Mouse (Mus musculus) hindbrain, embryonic 14.5 days (tissue): ENCODE results near the gene Trpm5. TPM values are rescaled to one million over a fixed set of nuclear protein-coding genes. Genes with fewer than 3 reads are reported as not detected.
A peak's percentile ranks its signal among the peaks of the same experiment; 100 is the strongest.

ENCODE experiments used
- ATAC-seq: fragments of 200-750 bp; cut with Nextera tagmentation; 2 replicates; pipeline ENCODE4 v1.8.0; 2017; ENCODE audit warnings: moderate number of reproducible peaks, mild to moderate bottlenecking, moderate TSS enrichment, moderate library complexity; ENCODE audit not compliant: low FRiP score
- DNase-seq: peaks from one replicate; pipeline ENCODE4 v3.0.0-alpha.2; 2015; ENCODE audit warnings: low spot score
- H3K27ac ChIP-seq: fragments of 300-500 bp; sonication (generic); 2 replicates; pipeline ENCODE4 v1.5.1; 2014; ENCODE audit warnings: mild to moderate bottlenecking, moderate library complexity
- H3K27me3 ChIP-seq: fragments of 300-500 bp; sonication (generic); 2 replicates; pipeline ENCODE4 v1.6.1; 2014; ENCODE audit warnings: mild to moderate bottlenecking, low read length, mixed read lengths; ENCODE audit not compliant: control insufficient read depth, insufficient read depth
- H3K36me3 ChIP-seq: fragments of 300-500 bp; sonication (generic); replicated peaks from 2 replicates; pipeline ENCODE4 v1.6.1; 2014; ENCODE audit not compliant: control insufficient read depth, insufficient read depth
- H3K4me1 ChIP-seq: fragments of 300-500 bp; sonication (generic); replicated peaks from 2 replicates; pipeline ENCODE4 v1.6.1; 2014; ENCODE audit warnings: antibody characterized with exemption, low read length, mixed read lengths; ENCODE audit not compliant: control insufficient read depth, insufficient read depth
- H3K4me2 ChIP-seq: fragments of 300-500 bp; sonication (generic); replicated peaks from 2 replicates; pipeline ENCODE4 v1.6.1; 2014; ENCODE audit warnings: mild to moderate bottlenecking, moderate library complexity
- H3K4me3 ChIP-seq: fragments of 300-500 bp; sonication (generic); replicated peaks from 2 replicates; pipeline ENCODE4 v1.5.1; 2014; ENCODE audit warnings: mild to moderate bottlenecking, low read length
- H3K9ac ChIP-seq: fragments of 300-500 bp; sonication (generic); 2 replicates; pipeline ENCODE4 v1.6.1; 2014
- H3K9me3 ChIP-seq: fragments of 300-500 bp; sonication (generic); 2 replicates; pipeline ENCODE4 v1.6.1; 2016; ENCODE audit warnings: low read length; ENCODE audit not compliant: control insufficient read depth
- WGBS: fragments of 180-500 bp; shearing (Covaris S2); extraction: QIAGEN DNeasy Blood & Tissue Kit; methylation state at CpG from one replicate; pipeline ENCODE4 v1.1.7; 2014; 5-methylcytosine and 5-hydroxymethylcytosine counted together
- polyA plus RNA-seq: library from polyadenylated mRNA; unstranded; fragments of >200 nt; fragmentation: Nextera tagmentation; extraction: Ambion mirVana; gene quantifications from 2 replicates; pipeline ENCODE4 v1.2.1, GENCODE M21; 2014

The Trpm5 gene
- polyA plus RNA-seq, 1 experiment from 2014 or later: 2.3 TPM

DNA sequence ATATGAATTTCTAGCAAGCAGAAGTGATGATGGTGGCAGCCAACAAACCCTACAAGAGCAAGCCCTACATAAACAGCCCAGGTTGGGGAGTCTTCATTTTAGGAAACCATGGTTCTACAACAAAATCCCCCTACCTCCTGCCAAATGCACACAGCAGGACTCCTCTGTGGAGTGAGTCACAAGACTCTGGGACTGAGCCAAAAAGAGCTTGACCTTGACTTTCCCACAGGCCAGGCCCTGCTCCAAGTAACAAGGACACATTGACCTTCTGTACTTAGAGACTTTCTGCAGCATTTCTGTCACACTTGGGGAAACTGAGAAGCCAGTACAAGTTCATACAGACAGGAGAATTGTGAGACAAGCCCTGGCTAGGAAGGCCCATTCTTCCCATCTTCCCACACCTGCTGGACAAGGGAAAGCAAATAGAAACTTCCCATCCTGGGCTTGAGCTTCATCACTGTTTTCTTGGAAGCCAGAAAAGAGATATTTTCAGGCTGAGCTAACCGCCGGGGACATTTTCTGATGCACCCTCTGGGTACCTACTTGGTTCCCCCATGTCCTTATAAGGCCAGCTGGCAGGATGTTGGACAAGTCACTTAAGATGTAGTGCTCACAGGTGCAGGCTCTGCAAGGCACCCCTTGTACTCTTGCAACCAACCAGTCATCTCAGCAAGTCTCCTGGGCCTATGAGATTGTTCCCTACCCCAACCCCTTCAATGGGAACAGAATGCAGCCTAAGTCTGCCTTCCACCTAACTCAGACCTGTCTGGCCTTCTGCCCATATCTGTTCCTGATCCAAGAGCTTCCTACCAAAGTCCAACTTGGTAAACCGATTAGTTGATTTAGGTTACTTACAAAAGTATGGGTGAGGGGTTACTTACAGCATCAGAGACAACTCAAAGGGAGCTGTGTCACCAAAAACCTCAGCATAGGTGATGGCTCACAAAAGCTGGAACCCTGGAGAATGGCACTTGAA is 44.3 kb downstream of the Trpm5 start:
- no peak overlapping the region for H3K9ac ChIP-seq
- ATAC-seq: no peak
- H3K27ac ChIP-seq: no peak overlapping the region
- H3K4me2 ChIP-seq: no peak overlapping the region
- H3K4me3 ChIP-seq: no peak overlapping the region
- no peaks in the 10 kb centered on the region for H3K9me3 ChIP-seq
- 95% methylated on average over 3 of the region's 3 CpGs for WGBS
- no peak for DNase-seq
- H3K27me3 ChIP-seq: no peaks in the 10 kb centered on the region
- no peaks in the 10 kb centered on the region for H3K36me3 ChIP-seq
- peaks cover 20% of the 10 kb centered on the region for H3K4me1 ChIP-seq

DNA sequence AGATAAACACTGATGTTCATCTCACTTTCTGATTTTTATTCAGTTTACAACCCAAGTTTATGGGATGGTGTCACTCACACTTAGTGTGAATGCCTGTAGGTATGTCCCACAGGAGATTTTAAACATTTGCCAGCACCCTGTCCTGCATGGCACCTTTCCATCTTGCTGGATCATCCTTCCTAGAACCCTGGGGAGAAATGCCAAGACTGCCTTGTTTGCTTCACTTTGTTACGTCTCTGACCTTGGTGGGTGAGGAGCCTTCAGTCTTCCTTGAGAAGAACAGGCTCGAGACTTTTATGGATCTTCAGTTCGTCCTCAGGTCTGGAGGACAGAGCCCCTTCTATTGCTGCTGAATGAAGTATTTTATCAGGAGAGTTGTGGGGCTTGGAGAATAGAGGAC is 45.1 kb downstream of the Trpm5 start:
- Histone ChIP-seq H3K4me2 (no peak overlapping the region), H3K4me3 (no peak overlapping the region), H3K36me3 (no peaks in the 10 kb centered on the region), H3K27ac (no peak overlapping the region), H3K4me1 (peaks cover 12% of the 10 kb centered on the region), H3K9me3 (no peaks in the 10 kb centered on the region), H3K9ac (no peak overlapping the region), H3K27me3 (no peaks in the 10 kb centered on the region)
- no peak for ATAC-seq
- 77% methylated on average over 3 of the region's 3 CpGs for WGBS
- DNase-seq: no peak

DNA sequence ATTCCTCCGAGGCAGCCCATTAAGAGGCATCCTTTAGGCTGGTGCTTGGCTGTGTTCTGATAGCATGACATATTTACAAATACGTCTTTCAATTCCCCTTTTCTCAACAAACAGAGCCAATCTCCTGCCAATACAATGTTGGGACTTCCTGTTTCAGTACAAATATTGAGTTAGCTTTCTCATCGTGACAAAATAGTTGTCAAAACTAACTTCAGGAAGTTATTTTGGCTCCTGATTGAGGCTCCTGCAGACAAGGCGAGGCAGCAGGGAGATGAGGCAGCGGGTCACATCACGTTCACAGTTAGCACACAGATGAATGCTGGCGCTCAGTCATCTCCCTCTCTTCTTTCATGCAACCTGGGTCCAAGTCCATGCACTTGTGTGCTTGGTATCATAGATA is 48.1 kb downstream of the Trpm5 start:
- DNase-seq (no peak), ATAC-seq (no peak)
- no peaks in the 10 kb centered on the region for H3K4me1 ChIP-seq
- H3K4me3 ChIP-seq: no peak overlapping the region
- H3K9ac ChIP-seq: no peak overlapping the region
- no peak overlapping the region for H3K4me2 ChIP-seq
- no peak overlapping the region for H3K27ac ChIP-seq
- no peaks in the 10 kb centered on the region for H3K27me3 ChIP-seq
- H3K9me3 ChIP-seq: no peaks in the 10 kb centered on the region
- 85% methylated on average over 7 of the region's 7 CpGs for WGBS
- no peaks in the 10 kb centered on the region; the same call in 1 of the 2 replicates for H3K36me3 ChIP-seq

DNA sequence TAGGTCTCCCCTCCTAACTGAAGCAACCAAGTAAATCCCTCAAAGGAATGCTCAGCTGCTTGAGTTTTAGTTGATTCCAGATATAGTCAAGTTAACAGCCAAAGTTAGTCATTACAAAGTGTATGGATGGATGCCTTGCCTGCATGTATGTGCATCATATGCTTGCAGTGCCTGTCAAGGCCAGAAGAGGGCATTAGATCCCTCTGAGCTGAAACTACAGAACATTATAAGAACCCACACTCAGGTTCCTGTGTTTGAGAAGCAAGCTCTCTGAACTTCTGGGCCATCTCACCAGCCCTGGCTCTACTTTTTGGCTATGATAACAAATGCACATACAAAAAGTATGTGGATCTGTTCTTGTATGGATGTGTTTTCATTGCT is 49.6 kb downstream of the Trpm5 start:
- Histone ChIP-seq H3K4me1 (no peaks in the 10 kb centered on the region), H3K4me3 (no peak overlapping the region), H3K9me3 (no peaks in the 10 kb centered on the region), H3K27ac (no peak overlapping the region), H3K4me2 (no peak overlapping the region), H3K27me3 (no peaks in the 10 kb centered on the region), H3K36me3 (no peaks in the 10 kb centered on the region; the same call in 1 of the 2 replicates), H3K9ac (no peak overlapping the region)
- no peak for ATAC-seq
- no peak for DNase-seq

DNA sequence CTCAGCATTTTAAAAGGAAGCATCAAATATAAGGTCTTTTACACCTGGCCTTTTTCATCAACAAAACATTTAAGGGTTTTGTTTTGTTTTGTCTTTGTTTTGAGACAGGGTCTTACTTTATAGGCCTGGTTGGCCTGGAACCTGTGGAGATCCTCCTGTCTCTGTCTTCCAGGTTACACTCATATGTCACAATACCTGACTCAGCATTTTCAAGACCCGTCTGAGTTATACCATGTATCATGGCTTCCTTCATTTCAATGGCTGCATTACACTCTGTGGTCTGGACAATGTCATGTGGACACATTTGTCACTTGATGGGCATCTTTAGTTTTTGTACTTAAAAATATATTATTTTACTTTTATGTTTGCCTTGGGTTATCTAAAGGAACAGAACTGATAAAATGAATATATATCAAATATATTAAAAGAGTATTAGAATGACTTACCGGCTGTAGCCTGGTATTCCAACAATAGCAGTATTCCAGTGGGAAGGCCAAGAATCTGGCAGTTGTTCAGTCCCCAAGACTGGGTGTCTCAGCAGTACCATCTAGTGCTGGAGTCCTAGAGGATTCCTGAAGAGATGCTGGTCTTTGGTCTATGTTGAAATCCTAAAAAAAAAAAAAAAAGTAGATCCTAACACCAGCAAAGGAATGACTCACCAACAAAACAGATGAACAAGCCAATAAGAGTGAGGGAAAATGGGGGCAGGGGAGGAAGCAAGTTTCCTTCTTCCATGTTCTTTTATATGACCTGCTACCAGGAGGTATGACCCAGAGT is 50.2 kb downstream of the Trpm5 start:
- Histone ChIP-seq H3K4me1 (no peaks in the 10 kb centered on the region), H3K4me2 (no peak overlapping the region), H3K27ac (no peak overlapping the region), H3K36me3 (peaks cover 2% of the 10 kb centered on the region; the same call in 1 of the 2 replicates), H3K9ac (no peak overlapping the region), H3K4me3 (no peak overlapping the region), H3K27me3 (no peaks in the 10 kb centered on the region), H3K9me3 (no peaks in the 10 kb centered on the region)
- no peak for ATAC-seq
- DNase-seq: no peak
- WGBS: 93% methylated on average over 2 of the region's 2 CpGs

DNA sequence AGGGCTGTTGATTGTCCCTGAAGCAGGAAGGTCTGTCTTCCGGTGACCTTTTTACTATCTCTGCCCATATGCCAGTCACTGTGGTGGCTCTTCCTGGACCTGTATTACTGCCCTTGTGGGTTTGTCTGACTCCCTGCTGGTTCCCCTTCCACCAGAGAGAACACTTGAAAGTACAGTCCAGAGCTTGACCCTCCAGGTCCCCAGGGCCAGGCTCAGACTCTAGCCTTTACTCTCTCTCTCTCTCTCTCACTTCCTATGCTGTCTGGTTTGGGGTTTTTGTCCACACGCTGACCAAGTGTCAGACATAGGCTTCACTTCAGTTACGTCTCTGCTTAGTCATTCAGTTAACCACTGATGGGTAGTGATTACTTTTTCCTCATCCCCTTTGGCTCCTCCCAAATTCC is 51.5 kb downstream of the Trpm5 start:
- no peaks in the 10 kb centered on the region for H3K4me1 ChIP-seq
- ATAC-seq (no peak), DNase-seq (no peak)
- no peaks in the 10 kb centered on the region for H3K27me3 ChIP-seq
- no peak overlapping the region for H3K27ac ChIP-seq
- 90% methylated on average over 3 of the region's 3 CpGs for WGBS
- no peaks in the 10 kb centered on the region for H3K9me3 ChIP-seq
- peaks cover 4% of the 10 kb centered on the region; the same call in 1 of the 2 replicates for H3K36me3 ChIP-seq
- H3K4me2 ChIP-seq: no peak overlapping the region
- no peak overlapping the region for H3K9ac ChIP-seq
- H3K4me3 ChIP-seq: no peak overlapping the region

DNA sequence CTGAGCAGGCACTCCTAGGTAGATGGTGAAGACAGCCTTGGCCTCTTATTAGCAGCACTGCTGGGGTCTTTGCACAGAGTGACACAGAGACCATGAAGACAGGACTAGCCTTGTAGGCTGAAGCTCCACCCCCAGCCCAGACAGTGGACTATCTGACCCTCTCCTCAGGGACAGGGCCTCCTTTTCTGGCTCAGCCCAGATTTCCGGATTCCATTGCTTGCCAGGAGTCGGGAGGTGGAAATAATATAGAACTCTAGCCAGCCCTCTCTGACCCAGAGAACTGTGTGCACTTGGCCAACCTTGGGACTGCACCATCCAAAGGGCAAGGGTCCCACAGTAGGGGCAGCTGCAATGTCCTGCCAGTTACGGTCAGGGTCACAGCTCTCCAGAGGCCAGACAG is 52.4 kb downstream of the Trpm5 start:
- H3K36me3 ChIP-seq: peaks cover 4% of the 10 kb centered on the region; the same call in 1 of the 2 replicates
- DNase-seq (no peak), ATAC-seq (no peak)
- H3K4me2 ChIP-seq: no peak overlapping the region
- H3K9ac ChIP-seq: no peak overlapping the region
- H3K27me3 ChIP-seq: no peaks in the 10 kb centered on the region
- no peaks in the 10 kb centered on the region for H3K4me1 ChIP-seq
- no peaks in the 10 kb centered on the region for H3K9me3 ChIP-seq
- WGBS: 62% methylated on average over 3 of the region's 3 CpGs
- H3K4me3 ChIP-seq: no peak overlapping the region
- H3K27ac ChIP-seq: 0 out of 2 replicates have a peak overlapping the region, but pooled peaks have one; percentile 21

DNA sequence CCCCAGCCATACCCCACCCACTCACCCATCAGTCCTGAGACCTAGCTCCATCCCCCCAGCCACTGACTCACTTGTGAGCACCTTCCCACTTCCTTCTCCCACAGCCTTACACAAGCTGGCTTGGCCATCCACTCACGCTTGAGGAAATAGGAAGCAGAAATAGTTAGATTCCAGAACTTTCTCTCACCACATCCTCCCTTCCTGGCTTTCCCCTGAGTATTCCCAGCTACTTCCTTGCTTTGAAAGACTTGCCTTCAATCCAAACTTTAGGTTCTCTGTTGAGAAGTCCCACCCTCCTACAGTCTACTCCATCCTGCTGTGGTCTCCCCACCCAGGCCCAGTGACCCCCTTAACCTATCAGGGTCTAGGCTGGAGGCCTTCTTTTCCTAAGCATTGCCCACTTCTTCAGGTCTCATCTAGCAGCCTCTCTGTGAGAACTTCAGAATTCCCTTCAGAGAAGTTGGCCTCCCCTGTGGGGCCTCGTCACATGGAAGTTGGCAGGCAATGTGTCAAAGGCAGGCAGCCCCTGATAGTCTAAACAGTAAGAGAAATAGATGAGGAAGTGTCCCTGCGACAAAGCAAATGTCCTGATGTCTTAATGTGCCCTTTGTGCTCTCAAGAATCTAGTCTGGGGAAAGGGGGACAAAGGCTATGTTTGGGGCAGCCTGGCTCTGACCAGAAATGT is 53.2 kb downstream of the Trpm5 start:
- Histone ChIP-seq H3K4me3 (no peak overlapping the region), H3K27me3 (no peaks in the 10 kb centered on the region), H3K36me3 (peaks cover 4% of the 10 kb centered on the region; the same call in 1 of the 2 replicates), H3K9me3 (no peaks in the 10 kb centered on the region), H3K4me2 (no peak overlapping the region), H3K4me1 (no peaks in the 10 kb centered on the region), H3K9ac (no peak overlapping the region), H3K27ac (0 out of 2 replicates have a peak overlapping the region, but pooled peaks have one; percentile 21)
- DNase-seq (no peak), ATAC-seq (no peak)
- WGBS: 78% methylated on average over 3 of the region's 3 CpGs

DNA sequence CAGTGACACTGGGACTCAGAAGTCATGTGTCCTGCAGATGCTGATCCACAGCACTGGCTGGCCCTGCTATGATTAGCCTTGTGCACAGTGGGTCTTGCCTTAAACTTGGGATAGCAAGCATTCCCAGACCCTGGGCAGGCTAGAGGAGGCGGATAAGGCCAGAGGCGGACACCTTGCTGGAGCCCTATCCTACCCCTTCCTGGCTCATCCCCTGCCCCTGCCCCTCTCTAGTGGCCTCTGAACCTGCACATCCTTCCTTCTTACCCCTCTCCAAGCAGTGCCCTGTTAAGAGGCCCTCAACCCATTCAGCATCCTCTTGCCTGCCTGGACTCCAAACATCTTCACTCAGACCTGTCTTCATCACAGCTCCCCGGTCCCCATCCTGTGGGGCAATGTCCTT is 53.9 kb downstream of the Trpm5 start:
- H3K4me3 ChIP-seq: no peak overlapping the region
- WGBS: 95% methylated on average over 3 of the region's 3 CpGs
- ATAC-seq (no peak), DNase-seq (no peak)
- H3K9me3 ChIP-seq: no peaks in the 10 kb centered on the region
- no peaks in the 10 kb centered on the region for H3K4me1 ChIP-seq
- no peak overlapping the region for H3K4me2 ChIP-seq
- H3K27me3 ChIP-seq: no peaks in the 10 kb centered on the region
- H3K9ac ChIP-seq: no peak overlapping the region
- H3K36me3 ChIP-seq: peaks cover 5% of the 10 kb centered on the region; the same call in 1 of the 2 replicates
- no peak overlapping the region for H3K27ac ChIP-seq
